Mouse (Mus musculus) Patski (cell line): ENCODE results near the gene Tmem252. TPM values are rescaled to one million over a fixed set of nuclear protein-coding genes. Genes with fewer than 3 reads are reported as not detected.
"Not testable (repeated sequence)": the region's sequence is repeated elsewhere in the genome, so short reads cannot be mapped to it uniquely, and the experiment has no call there.

Experiments used
- ATAC-seq: fragments of 100-300 bp; one replicate; pipeline ENCODE4 v1.8.0; 2021
- CTCF ChIA-PET: fragments of 350-600 bp; sonication (Branson Sonifier 250); formaldehyde crosslinking; loops from one replicate; lab custom pipeline; 2022; ENCODE audit warnings: inconsistent platforms; lab: Charles Lee
- POLR2A ChIA-PET: fragments of 350-600 bp; sonication (Branson Sonifier 250); formaldehyde crosslinking; loops from one replicate; lab custom pipeline; 2022; ENCODE audit warnings: antibody characterized with exemption, inconsistent platforms; lab: Charles Lee
- DNase-seq: peaks from one replicate; pipeline ENCODE4 v3.0.0-alpha.2; 2011; ENCODE audit warnings: low read depth, low spot score
- H3K27me3 ChIP-seq: fragments of 371-371 bp; one replicate; pipeline ENCODE4 v1.5.1; 2021
- CTCF ChIP-seq: fragments of 100-300 bp; IDR thresholded peaks from one replicate; pipeline ENCODE4 v1.5.1; 2021
- in situ Hi-C: fragments of 300-500 bp; cut with MboI; formaldehyde crosslinking; loops from 3 replicates; pipeline ENCODE4 v1.11.1; 2018; ENCODE audit warnings: low pct_unique_long_range_greater_than_20kb, mixed read lengths
- polyA plus RNA-seq: library from polyadenylated mRNA; unstranded; gene quantifications from one replicate; pipeline ENCODE4 v1.2.3, GENCODE M21; 2021

Gene Tmem252
- polyA plus RNA-seq, 1 experiment from 2014 or later = 7.2 TPM

DNA sequence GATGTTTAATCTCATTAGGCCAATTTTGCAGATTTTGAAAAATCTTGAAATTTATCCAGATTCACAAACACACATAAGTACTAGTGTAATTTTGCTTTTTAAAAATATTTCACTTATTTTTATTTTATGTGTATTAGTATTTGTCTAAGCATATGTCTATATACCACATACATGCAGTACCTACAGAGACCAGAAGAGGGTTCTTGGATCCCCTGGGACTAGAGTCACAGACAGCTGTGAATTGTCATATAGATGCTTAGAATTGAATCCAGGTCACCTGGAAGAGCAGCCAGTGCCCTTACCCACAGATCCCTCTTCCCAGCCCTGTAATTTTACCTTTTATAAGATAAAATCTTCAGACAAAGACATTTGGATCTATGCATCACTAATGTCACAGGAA, 26.1 kb downstream of the Tmem252 start:
- CTCF ChIA-PET = interaction anchor here (0.7 to 1.5 kb wide), 7 partner anchors 13 to 171 kb away, joined by 3 to 7 read pairs (median 3); no protein-coding TSS in a partner anchor
- POLR2A ChIA-PET = no interaction called here
- peak; percentile 25 for TF ChIP-seq CTCF
- no peaks in the 10 kb centered on the region for H3K27me3 ChIP-seq
- in situ Hi-C loops = loop anchor here (5.0 to 10.0 kb wide), 2 partner anchors 63 to 395 kb away; no protein-coding TSS in a partner anchor
- ATAC-seq (no peak), DNase-seq (no peak)

GRCm38 (mm10) chr19:24700664-24701063, 26.9 kb downstream of the Tmem252 start:
- CTCF ChIA-PET = interaction anchor here (1.2 to 7.6 kb wide), 8 partner anchors 9 to 185 kb away, joined by 3 to 71 read pairs (median 12); no protein-coding TSS in a partner anchor
- no peak for DNase-seq
- ATAC-seq = no peak
- in situ Hi-C loops = loop anchor here (5.0 kb wide), 1 partner anchor 63 kb away; no protein-coding TSS in a partner anchor
- H3K27me3 ChIP-seq = no peaks in the 10 kb centered on the region
- POLR2A ChIA-PET = no interaction called here
- TF ChIP-seq CTCF = no peak

DNA sequence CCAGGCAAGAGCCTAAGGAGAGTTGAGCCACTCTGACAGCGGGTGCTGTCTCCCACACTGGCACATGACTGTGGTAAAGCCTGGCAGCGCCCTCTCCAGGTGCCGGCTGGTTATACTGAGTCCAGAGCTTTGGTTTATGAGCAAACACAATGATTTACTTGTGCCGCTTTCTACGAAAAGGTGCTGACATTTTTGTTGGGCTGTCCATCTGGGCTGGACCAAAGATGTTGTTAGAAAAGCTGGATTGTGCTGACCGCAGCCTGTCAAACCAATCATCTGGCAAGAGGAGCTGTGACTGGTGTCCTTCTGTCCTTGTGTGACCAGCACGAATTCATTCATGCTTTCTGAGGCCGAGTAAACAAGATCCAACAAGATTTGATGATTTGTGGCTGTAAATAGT, 27.9 kb downstream of the Tmem252 start:
- ATAC-seq (no peak), DNase-seq (no peak)
- peak; percentile 45 for TF ChIP-seq CTCF
- ChIA-PET CTCF (interaction anchor here (0.7 to 7.6 kb wide), 9 partner anchors 10 to 184 kb away, joined by 3 to 71 read pairs (median 9); no protein-coding TSS in a partner anchor), POLR2A (no interaction called here)
- in situ Hi-C loops = loop anchor here (5.0 kb wide), 1 partner anchor 64 kb away; no protein-coding TSS in a partner anchor
- no peaks in the 10 kb centered on the region for H3K27me3 ChIP-seq

DNA sequence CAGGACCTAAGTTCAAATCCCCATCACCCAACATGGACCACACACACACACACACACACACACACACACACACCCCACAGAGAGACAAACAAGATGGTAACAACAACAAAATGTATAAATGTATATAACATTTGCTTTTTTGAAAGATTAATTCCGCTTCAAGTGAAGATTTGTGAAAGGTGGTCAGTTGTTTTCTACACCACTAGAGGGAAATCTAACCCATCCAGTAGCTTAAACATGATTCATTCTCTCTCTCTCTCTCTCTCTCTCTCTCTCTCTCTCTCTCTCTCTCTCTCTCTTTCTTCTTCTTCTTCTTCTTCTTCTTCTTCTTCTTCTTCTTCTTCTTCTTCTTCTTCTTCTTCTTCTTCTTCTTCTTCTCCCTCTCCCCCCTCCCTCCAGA, 29.4 kb downstream of the Tmem252 start:
- ATAC-seq, H3K27me3 ChIP-seq, DNase-seq: not testable (repeated sequence)
- ChIA-PET POLR2A (interaction anchor here (0.7 to 1.3 kb wide), 2 partner anchors 19 to 167 kb away, joined by 4 to 7 read pairs; no protein-coding TSS in a partner anchor), CTCF (interaction anchor here (0.9 to 7.6 kb wide), 12 partner anchors 10 to 421 kb away, joined by 3 to 71 read pairs (median 5); partner anchors contain the start of gene Tmem252)
- in situ Hi-C loops = loop anchor here (5.0 kb wide), 1 partner anchor 66 kb away; no protein-coding TSS in a partner anchor
- TF ChIP-seq CTCF = peak; percentile 67

GRCm38 (mm10) chr19:24703680-24704079, 29.9 kb downstream of the Tmem252 start:
- TF ChIP-seq CTCF = no peak
- ChIA-PET POLR2A (interaction anchor here (0.7 to 1.3 kb wide), 2 partner anchors 19 to 166 kb away, joined by 4 to 7 read pairs; no protein-coding TSS in a partner anchor), CTCF (interaction anchor here (0.9 to 7.6 kb wide), 11 partner anchors 10 to 421 kb away, joined by 3 to 71 read pairs (median 5); partner anchors contain the start of gene Tmem252)
- ATAC-seq = no peak
- in situ Hi-C loops = loop anchor here (5.0 kb wide), 1 partner anchor 66 kb away; no protein-coding TSS in a partner anchor
- H3K27me3 ChIP-seq = no peaks in the 10 kb centered on the region
- DNase-seq = no peak

- in situ Hi-C loops = loop anchor here (5.0 kb wide), 1 partner anchor 67 kb away; no protein-coding TSS in a partner anchor
- POLR2A ChIA-PET = no interaction called here
- no peak for ATAC-seq
- CTCF ChIA-PET = interaction anchor here (1.0 to 7.6 kb wide), 14 partner anchors 8 to 183 kb away, joined by 3 to 71 read pairs (median 4); no protein-coding TSS in a partner anchor
- DNase-seq = no peak
- no peak for TF ChIP-seq CTCF
- no peaks in the 10 kb centered on the region for H3K27me3 ChIP-seq
Measured at GRCm38 (mm10) chr19:24704326-24704725, 30.5 kb downstream of the Tmem252 start.

DNA sequence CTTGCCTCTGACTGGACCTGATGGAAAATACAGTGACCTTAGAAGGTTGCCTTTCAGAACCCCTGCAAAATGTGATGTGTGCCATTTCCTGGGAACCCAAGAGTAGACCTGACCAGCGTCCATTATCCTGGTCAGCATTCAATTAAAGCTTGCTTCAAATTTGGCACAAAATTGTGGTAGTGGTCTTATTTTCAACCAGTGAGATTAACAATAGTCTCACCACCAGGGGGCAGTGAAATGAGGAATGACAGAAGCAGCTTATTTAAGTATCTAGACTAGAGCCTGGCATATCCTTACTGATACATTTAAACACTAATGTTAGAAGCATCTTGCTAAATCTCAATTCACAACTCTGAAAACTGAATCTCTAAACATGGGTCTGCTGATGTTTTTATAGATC, 31.6 kb downstream of the Tmem252 start:
- no peak for ATAC-seq
- no peaks in the 10 kb centered on the region for H3K27me3 ChIP-seq
- peak; percentile 66 for TF ChIP-seq CTCF
- ChIA-PET CTCF (interaction anchor here (0.7 to 7.6 kb wide), 23 partner anchors 8 to 421 kb away, joined by 3 to 71 read pairs (median 4); no protein-coding TSS in a partner anchor), POLR2A (interaction anchor here (1.3 kb wide), 1 partner anchor 165 kb away, joined by 4 read pairs; no protein-coding TSS in a partner anchor)
- in situ Hi-C loops = loop anchor here (5.0 kb wide), 1 partner anchor 167 kb away; no protein-coding TSS in a partner anchor
- DNase-seq = no peak

DNA sequence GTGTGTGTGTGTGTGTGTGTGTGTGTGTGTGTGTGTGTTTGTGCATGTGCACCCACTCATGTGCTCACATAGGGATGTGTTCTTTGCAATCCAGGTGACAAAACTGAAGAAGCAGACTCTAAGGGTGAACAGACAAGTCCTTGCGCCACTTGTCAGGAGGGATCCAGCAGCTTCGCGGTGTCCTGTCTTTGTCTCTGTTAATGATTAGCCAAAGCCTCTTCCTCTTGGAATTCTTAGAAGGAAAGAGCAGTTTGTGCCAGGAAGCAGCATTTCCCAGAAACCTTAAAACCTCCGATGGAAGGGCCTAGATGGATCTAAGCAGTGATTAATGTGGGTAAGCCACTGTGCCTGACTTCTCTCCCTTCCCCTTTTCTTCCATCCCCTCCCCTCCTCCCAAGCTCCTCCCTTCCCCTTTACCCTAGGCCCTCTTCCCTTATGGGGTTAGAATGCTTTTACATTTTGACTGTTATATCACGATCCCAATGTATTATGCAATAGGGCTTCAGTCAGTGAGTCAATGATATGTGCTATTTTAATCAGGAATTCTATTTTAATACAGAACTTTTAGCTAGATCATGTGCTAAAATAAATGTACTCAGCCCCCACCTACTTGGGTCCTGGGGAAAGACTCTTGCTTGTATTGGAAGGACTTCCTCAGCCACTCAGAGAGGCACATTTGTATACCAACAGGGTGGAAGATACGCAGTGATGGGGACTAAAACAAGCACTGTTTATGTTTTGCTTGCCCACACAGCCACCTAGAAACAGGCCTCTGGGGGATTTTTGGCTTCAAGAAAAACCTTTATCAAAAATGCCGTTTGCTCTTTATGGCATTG, 33.5 kb downstream of the Tmem252 start:
- no peak for DNase-seq
- H3K27me3 ChIP-seq = no peaks in the 10 kb centered on the region
- in situ Hi-C loops = loop anchor here (5.0 kb wide), 1 partner anchor 165 kb away; no protein-coding TSS in a partner anchor
- peak; percentile 17 for ATAC-seq
- ChIA-PET CTCF (interaction anchor here (1.9 to 7.6 kb wide), 5 partner anchors 23 to 164 kb away, joined by 4 to 71 read pairs (median 7); no protein-coding TSS in a partner anchor), POLR2A (interaction anchor here (0.7 kb wide), 1 partner anchor 1059 kb away, joined by 4 read pairs; no protein-coding TSS in a partner anchor)
- no peak for TF ChIP-seq CTCF

GRCm38 (mm10) chr19:24708032-24708431, 34.2 kb downstream of the Tmem252 start:
- ATAC-seq = no peak
- ChIA-PET CTCF (interaction anchor here (7.6 kb wide), 1 partner anchor 163 kb away, joined by 71 read pairs; no protein-coding TSS in a partner anchor), POLR2A (no interaction called here)
- TF ChIP-seq CTCF = no peak
- H3K27me3 ChIP-seq = no peaks in the 10 kb centered on the region
- in situ Hi-C loops = loop anchor here (5.0 kb wide), 1 partner anchor 164 kb away; no protein-coding TSS in a partner anchor
- no peak for DNase-seq
